Mouse (Mus musculus): ENCODE data around the gene Srf.

- TF ChIP-seq MAX (IDR thresholded peaks at IDR 0.05; ENCODE audit: low read depth), result no peak
- no peak for TF ChIP-seq E2F4 (IDR thresholded peaks at IDR 0.05; ENCODE audit: insufficient read depth)
- TF ChIP-seq CEBPB (IDR thresholded peaks at IDR 0.05; ENCODE audit: insufficient read depth, poor library complexity, severe bottlenecking), result no peak
- TF ChIP-seq USF1 (IDR thresholded peaks at IDR 0.05; ENCODE audit: low read depth), result no peak
- no peak for TF ChIP-seq POLR2A (IDR thresholded peaks at IDR 0.05; ENCODE audit: insufficient read length, low read depth)
- TF ChIP-seq TCF12 (IDR thresholded peaks at IDR 0.05; ENCODE audit: insufficient read depth, poor library complexity, severe bottlenecking), result no peak
- no peak for TF ChIP-seq POLR2AphosphoS2 (IDR thresholded peaks at IDR 0.05; ENCODE audit: insufficient read length, low read depth)
- no peak for TF ChIP-seq REST (IDR thresholded peaks at IDR 0.05; ENCODE audit: insufficient read depth, insufficient read length)
- no peak for TF ChIP-seq SRF (IDR thresholded peaks at IDR 0.05; ENCODE audit: control insufficient read depth, insufficient read length, low read depth)
- TF ChIP-seq MYOD1 (IDR thresholded peaks at IDR 0.05; ENCODE audit: control insufficient read depth in 1 of 3, insufficient read length in 2 of 3, low read depth in 2 of 3), result no peak
Observed at GRCm38 (mm10) chr17:46521963-46522668, 33.9 kb downstream of the Srf start.
